Mouse (Mus musculus) urinary bladder, postnatal 14 days (tissue): ENCODE data around the gene Tax1bp1.

Experiments used
- DNase-seq: peaks from one replicate; pipeline ENCODE4 v3.0.0; 2021; ENCODE audit warnings: low spot score

The Tax1bp1 gene

DNA sequence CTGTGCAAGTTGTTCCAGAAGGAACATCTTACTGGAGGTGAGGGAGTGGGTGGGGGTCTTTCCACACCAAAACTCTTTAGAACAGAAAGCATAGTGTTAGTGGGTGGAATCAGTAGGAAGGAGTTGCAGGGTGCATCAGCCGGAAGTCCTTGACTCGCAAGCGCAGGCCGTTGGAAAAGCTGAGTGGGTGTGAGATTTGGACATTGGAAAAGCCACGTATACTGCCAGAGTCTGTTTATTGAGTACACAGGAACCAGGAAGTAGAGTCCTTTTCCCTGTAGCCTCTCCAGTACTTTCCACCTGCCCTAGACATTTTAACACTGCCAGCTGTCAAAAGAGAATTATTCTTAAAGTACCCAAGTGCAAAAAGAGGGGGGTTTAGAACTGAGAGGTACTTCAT, 5.7 kb upstream of the Tax1bp1 start:
- DNase-seq = no peak

DNA sequence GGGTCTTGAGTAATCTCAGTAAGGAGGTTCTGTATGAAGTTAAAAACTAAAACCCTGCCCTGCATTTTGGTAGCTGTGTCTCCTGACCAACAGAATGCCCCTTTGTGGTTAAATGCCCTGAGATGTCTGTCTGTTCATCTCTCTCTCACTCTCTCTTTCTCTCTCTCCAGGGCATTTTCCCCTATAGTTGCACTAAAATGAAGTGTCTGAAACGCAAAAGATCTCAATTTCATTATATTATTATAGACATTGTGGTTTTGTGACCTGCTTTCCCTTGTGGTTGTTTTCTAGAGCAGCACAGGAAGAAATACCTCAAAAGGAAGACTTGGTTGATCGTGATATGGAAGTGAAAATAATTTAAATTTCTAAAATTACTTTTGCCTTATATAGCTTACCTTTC, 966 bp upstream of the Tax1bp1 start:
- DNase-seq = no peak

DNA sequence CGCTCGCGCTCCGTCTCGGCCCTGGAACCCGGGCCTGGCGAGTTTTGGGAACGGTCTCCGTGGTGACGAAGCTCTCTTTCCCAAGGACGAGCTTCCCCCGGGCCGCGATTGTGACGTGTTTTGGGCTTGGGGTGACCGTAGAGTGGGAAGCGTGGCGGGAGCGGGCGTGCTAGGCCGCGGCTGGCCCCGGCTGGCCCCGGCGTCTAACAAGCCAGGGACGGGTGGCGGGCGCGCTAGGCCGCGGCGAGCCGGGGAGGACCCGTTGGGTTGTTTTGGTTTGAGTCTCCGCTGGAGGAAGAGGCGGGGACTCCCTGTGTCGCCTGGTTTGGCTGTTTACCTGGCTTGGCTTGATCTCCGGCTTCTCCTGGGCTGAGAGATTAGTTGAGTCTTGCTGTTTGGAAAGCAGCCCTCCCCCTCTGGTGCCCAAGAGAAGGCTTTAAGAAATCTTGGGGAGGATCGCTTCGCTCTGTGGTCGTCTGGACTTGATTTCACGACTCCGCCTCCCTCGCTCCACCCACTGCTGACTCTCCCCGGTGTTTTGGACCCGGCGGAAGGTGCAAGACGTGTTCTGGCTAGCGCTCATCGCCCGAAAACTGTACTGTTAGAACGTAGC, 474 bp downstream of the Tax1bp1 start:
- DNase-seq = peak; percentile 85

DNA sequence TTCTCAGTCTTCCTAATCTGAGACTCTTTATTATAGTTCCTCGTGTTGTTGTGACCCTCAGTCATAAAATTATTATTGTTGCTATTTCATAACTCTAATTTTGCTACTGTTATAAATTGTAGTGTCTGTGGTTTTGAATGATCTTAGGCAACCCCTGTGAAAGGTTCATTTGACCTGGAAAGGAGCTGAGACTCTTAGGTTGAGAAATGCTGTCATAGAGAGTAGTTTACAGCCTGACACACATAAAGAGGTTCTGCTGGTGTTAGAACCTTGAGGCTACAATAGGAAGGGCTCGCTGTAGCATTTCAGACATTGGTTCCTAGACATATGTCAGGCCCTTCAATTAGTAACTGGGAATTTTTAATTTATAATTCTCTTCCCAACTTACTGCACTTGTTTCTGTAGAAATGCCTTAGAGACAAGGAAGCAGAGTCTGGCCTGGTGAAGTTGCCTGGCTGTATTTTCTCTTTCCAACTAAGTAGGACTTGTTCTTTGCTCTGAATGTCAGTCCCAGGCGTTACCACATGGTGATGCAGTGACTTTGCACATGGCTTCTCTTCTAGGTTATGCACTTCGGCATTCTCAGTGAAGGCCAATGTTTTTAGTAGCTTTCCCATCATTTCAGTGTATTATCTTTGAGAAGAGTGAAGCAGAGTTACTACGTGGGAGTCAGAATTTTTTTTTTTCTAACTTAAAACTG, 4.1 kb downstream of the Tax1bp1 start:
- no peak for DNase-seq

DNA sequence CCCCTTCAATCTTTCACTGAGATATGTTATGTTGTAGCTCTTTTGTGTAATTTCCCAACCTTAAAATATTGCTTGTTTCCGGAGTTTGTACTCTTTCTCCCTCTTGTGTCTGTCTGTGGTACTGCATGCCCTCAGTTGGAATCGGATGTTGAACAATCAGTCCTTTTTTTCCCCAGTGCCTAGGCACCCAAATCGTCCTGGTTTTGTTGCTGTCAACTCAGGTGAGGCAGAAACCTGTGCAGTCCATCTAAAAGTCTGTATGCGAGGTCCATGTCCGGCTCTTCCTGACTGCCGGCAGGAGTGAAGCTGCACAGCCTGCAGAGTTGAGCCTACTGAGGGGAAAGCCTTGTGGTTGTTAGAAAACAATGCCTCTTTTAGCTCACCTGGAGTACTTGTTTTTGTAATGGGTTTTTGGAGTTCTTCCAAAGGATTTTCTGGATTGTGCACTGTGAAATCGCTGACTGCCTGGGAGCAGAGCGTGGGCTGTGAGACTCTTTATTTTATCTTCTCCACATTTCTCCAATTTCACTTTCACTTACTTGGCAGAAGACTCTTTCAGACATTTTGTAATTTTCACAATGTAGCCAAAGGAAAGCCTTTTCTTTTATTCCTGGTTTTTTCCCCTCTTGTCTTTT, 11.4 kb downstream of the Tax1bp1 start:
- DNase-seq = peak; percentile 69

DNA sequence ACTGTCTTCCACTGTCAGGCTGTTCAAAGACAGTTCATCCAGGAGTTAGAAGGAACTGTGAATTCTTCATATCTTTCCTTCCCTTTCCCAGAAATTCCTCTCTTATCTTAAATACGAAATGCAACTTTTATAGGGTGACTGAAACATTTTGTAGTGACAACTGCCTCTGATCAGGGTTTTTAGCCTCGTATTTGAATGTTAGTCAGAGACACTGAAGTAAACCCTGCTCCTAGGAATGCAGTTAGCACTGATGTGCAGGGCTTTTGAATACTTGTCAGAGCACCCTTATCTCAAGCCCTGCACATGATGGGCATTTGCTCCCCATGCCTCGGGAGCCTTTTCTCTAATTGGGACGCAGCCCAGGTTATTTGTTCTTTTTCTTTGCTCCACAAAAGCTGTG, 16.8 kb downstream of the Tax1bp1 start:
- DNase-seq = peak; percentile 15

DNA sequence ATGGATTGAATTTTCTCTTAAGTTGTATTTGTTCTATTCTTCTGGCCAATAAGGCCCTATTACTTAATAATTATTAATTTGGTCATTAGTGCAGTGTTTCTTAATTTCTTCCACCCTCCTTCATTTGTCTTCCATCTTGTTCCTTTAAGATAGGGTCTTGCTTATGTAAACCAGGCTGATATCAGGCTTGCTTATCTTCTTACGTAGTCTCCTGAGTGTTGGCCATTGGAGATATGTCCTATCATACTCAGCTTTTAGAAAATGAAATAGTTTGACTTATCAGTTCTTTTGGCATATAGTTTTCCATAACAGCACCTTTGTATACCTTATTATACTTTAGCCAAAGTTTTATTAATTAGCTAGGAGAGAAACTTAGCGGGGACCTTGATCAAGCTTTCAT, 21.1 kb downstream of the Tax1bp1 start:
- no peak for DNase-seq

DNA sequence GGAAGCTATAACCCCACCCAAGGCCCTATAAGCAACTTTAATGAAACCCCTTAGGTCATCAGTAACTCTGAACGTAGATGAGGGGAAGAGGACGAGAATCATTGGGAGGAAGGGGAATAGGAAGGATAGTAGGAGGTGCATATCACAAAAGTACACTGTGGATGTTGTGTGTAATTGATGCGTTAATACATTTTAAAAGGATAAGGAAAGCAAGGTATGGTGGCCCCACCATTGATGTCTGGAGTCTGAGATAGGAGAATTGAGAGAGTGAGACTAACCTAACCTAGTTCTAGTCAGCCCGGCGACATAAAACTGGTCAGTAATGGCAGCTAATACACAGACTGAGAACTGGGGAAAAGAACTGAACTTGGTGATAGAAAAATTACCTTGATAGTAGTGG, 39.3 kb downstream of the Tax1bp1 start:
- DNase-seq = no peak

DNA sequence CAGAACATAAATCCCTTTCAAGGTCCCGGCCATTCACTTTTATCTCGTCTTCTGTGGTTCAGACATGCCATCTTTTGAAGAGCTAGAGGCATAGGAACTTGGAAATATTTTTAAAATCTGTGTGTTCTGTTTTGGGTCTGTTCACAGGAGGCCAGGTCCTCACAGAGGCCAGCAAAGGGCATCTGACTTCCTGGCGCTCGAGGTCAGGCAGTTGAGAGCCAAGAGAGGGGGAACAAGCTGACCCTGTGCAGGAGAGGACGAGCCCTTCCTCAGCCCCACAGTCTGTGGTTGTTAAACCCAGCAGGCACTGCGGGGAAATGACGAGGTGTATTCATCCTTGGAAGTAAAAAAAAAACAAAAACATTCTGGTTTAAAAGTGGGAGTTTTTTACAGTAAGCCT, 51.7 kb downstream of the Tax1bp1 start:
- DNase-seq = no peak

DNA sequence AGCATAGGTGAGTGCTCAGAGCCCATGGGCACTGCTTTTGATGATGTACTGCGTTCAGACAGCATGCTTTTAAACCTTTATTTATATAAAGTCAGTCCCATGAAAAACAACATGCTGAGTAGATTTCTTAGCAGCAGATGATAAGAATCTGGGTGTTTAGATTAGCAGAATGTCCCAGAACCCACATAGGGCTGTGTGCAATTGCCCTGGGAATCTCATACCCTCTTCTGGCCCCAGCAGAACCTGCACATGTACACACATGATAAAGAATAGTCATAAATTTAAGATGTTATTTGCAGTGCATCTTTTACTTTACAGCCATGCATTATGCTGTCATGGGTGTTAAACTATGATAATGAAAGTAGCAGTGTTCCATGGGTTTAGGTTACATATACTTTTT, 57.3 kb downstream of the Tax1bp1 start:
- no peak for DNase-seq

DNA sequence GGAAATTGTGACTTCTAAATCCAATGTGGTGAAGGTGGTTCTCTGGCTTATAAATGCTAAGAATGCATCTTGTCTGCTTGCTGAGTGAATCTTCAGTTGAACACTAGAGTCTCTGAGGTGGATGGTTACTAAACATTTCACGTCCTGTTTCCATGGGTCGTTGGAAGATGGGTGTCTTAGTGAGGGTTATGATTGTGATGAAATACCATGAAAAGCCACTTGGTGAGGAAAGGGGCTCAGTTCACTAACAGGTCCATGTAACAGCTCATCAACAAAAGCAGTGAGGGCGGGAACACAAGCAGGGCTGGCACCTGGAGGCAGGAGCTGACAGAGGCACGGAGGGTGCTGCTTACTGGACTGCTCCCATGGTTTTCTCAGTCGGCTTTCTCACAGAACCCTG, 59.6 kb downstream of the Tax1bp1 start:
- no peak for DNase-seq

DNA sequence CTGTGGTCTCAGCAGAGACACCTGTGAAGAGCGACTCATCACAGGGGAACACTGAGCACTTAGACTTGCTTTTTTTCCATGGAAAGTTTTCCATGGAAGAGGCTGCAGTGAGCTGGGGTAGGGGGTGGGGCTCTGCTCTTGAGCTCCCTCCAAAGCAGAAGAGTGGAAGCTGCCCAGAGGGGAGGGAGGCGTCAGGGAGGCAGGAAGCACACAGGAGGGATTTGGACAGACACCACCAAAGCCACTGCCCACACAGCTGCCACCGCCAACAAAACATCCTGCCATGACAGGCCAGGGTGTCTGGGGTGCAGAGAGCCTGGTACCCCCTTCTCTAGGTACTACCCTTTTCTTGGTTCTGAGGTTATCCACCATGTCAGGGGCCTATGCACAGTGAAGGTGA, 61.8 kb downstream of the Tax1bp1 start:
- no peak for DNase-seq

DNA sequence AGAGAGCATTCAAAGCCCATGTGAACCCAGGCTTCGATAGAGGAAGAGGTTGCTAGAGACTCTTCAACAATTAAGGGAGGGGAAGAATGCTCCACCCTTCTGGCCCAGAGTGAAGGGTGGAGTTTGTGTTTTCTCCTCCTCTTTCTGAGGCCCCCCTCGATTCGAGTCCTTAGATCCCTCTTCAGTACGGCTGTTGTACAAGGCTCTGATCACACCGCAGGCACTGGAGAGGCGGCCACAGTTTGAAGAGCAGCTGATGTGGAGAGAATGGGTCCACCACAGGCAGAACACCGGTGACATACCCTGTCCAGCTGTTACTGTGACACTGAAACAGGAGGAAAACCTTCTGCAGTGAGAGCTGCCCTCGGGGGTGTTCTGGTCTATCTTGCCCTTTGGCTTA, 62.4 kb downstream of the Tax1bp1 start:
- no peak for DNase-seq

DNA sequence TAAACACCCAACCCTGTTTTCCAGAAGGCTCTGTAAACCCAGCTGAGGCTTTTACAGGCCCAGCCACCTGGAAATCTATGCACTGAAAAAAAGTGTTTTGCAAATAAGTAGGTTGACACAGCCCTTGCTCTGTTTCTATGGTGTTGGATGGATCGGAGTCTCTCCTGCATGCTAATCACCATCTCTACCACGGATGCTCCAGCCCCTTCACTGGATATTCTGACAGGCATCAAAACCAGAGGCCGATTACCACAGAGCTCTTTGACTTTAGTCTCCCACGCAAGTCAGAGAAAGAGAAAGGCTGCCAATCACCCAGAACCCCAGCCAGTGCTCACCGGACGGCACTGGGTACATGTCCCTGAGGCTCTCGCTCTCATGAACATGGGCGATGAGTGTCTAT, 63.5 kb downstream of the Tax1bp1 start:
- no peak for DNase-seq

DNA sequence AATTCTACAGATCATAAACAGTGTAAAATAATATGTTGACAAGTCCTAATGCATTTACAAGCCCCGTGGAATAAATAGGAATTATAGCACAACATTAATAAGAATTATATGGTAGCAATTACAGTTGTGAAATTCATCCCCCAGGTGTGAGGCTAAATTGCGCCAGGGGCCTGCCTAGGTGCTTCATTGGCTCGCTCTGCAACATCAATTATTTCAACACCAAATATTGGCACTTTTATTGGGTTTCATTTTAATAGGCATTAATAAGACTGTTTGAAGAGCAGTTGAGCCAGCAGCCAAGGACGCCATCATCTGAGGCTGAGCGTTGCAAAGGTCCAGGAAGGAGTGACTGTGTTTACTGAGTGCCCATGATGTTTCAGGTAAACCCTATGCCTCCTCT, 65.0 kb downstream of the Tax1bp1 start:
- no peak for DNase-seq

DNA sequence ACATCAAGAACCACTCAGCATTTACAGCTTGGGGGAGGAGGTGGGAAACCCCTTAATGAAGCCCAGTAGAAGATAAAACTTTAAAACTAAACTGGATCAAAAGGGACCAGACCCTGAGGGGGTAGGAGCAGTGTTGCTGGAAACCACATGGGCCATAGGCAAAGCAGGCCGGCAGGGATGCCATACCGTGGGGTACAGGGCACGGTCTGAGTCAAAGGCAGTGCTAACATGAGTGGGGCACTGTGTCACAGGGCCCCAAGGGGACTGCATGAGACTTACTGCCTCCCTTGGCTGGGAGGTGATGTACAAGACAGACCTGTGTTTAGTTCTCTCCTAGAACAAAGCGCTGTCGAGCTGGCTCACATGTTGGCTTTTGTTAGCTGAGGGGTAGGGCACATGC, 66.0 kb downstream of the Tax1bp1 start:
- DNase-seq = no peak

DNA sequence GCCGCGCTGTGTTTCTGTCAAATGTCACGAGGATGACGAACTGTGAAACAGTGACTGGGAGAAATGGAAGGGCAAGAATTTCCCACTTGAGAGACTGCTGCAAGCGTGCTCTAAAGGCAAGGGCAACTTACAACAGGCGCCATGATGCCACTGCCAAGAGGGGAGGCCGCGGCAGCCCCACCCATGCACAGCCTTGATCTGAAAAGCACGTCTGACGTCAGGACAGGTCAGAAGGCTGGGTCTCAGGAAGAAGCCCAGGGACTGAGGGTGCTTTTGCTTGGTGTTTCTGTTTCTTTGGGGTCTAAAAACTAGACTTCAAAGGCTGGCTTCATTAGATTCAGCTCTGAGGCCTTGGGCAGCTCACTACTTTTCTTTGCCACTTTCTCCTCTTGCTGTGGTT, 76.8 kb downstream of the Tax1bp1 start:
- no peak for DNase-seq

DNA sequence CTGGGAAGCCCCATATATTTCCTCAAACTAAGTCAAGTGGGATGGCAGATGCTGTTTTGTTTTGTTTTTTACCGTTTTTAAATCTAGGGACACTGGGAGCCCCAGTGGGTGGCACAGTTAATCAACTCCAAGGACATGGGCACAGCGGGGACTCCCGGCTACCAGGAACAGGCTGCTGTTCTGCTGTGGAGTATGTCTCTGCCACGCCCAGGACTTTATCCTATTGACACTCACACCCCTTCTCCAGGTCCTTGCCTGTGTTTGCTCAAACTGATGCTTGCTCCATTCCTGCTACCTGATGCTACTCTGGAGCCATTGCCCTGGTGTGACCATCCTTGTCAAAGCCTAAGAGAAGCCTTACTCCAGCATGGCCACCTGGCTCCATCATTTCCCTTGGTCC, 77.3 kb downstream of the Tax1bp1 start:
- no peak for DNase-seq

DNA sequence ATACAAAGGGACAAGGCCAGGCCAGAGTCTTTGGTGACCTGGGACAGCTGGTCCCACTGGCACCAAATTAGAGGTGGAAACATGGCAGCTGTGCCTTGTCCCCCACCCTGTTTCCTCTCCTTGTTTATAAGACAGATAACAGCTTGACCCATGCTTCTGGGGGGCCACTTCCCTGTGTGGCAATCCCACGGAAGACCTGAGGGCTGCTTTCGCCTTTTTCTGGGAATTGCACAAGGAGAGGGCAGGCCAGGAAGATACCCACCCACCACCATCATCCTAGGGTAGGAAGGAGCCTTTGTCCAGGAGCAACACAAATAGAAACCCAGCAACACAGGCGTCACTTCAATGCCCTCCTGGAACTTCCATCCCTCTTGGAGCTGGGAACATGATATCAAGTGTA, 78.9 kb downstream of the Tax1bp1 start:
- no peak for DNase-seq

DNA sequence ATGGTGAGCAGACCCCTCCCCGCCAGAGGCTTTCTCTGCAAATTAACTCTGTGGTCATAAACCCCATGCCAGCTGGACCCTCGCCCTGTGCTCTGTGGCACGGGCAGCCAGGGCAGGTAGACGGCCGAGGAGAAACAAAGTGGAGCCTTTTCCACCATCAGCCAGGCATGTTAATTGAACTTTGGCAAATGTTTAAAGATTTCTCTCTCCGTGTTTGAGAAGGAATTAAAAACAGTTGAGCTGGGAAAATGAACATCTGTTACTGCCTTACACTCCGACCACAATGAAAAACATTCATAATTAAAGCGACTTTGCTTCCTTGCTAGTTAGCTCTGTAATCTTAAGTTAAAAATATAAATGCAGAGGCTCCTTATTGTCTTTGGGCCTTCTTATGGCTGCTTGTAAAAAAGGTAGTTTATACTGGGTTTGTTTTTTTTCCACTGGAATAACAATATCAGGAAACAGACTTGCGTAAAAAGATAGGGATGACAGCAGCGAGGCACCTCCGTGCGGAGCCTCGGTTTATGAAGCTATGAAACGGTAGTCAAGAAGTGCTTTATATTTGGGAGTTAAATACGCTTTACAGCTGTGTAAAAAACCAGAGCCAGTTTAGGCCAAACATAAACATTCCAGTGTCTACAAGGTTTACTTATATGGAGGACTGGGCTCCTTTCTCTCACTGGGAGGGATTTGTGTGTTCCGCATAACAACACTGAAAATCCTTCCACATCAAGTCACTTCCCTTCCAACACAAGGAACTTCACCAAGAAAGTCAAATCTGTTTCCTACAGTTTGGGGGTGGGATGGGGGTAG, 81.7 kb downstream of the Tax1bp1 start:
- DNase-seq = no peak

DNA sequence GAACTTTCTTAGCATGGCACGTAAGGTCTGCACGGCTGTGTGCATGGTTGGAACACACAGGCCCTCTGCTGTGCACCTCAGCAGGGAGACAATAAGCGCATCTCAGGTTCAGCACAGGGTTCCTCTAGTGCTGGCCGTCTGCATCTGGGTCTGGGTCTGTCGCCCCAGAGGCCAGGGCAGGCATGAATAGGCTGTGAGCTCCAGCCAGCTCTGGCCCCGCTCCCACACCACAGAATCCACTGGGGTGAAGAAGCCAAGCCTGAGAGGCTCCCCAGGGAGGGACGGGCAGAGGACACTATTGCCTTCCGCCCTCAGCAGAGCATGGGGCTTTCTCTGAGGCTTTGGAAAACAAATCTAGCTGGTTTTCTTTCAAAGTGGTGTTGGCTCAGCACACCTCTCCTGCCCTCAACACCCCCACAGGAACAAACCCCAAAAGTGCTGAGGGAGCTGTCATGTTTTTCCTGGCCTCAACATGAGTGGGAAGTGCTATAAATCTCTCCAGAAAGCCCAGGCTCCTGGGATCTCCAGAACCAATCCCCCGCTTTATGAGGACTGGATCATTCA, 82.6 kb downstream of the Tax1bp1 start:
- no peak for DNase-seq

DNA sequence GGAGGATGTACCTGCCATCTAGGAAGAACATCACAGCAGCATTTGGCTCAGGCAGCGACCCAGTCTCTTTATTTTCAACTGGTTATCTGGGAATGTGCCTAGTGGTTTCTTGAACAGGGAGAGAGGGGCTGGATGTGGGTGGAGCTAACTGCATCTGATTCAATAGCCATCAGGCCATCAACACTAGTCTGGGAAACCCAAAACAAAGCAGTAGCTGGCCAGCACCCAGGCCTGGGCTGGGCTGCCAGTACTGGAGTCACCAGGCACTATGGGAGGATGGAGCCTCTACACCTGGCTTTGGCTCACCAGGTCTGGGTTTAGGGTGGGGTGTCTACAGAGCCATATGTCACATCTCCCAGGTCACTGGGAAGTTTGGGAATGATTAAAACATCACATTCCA, 83.2 kb downstream of the Tax1bp1 start:
- DNase-seq = no peak
